Mouse (Mus musculus) kidney, adult 8-10 months (tissue): ENCODE data around the gene Coa3.

Source experiments
- DNase-seq, 2 experiments: peaks; one replicate each; pipeline ENCODE4 v3.0.0; 2022

Gene Coa3

DNA sequence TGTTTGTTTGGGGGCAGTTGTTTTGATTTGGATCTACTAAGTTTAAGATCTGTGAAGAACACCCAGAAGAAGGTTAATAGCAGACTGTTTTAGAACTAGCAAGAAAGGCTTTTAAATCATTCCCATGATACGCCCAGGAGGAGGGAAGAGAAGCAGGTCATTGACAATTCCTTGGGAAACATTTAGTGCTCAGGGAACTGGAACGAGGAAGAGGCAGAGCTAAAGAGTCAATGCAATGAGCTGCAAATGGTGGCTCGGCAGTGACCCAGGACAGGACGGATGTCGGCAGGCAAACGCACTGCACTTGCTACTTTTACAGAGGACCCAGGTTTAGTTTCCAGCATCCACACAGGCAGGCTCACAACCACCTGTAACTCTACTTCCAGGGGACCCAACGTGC lies 1.9 kb upstream of the Coa3 start:
- DNase-seq = no peak

GRCm38 (mm10) chr11:101279193-101279569 lies 267 bp upstream of the Coa3 start:
- no peak for DNase-seq

DNA sequence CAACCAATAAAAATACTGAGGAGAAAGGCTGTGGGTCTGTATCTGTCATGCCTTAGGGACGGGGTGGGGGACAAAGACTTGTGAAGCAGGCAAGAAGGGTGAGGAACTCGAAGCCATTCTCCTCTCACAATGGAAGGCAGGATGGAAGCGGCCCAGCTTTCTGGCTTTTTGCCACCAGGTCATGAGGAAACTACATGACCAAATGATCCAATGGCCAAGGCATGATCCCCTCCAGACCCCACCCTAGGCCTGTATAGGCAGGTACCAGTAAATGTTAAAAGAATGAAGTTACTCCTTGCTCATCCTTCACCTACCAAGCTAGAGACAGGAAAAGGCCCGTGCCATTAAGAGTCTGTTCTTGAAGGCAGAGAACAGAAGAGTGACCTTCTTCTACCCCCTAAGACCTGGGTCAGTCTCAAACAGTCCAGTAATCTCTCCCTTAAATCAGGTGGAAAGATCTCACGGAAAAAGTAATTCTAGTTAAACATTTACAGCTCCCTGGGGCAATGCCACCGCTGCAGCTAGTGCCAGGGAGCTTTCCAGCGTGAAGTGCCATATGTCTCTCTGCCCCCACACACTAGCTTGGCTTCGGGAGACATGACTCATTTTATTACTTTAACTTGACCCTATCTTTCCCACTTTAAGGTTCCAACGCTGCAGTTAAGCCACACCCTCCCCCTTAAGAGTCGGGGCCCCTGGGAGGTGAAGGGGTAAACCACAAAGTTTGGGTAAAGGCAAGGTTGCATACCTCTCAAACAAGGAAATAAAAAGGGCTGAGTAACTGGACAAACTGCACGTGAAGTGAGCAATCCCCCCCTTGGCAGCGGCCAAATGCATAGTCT lies 1.3 kb downstream of the Coa3 start:
- DNase-seq = peak; percentile 88 to 94

DNA sequence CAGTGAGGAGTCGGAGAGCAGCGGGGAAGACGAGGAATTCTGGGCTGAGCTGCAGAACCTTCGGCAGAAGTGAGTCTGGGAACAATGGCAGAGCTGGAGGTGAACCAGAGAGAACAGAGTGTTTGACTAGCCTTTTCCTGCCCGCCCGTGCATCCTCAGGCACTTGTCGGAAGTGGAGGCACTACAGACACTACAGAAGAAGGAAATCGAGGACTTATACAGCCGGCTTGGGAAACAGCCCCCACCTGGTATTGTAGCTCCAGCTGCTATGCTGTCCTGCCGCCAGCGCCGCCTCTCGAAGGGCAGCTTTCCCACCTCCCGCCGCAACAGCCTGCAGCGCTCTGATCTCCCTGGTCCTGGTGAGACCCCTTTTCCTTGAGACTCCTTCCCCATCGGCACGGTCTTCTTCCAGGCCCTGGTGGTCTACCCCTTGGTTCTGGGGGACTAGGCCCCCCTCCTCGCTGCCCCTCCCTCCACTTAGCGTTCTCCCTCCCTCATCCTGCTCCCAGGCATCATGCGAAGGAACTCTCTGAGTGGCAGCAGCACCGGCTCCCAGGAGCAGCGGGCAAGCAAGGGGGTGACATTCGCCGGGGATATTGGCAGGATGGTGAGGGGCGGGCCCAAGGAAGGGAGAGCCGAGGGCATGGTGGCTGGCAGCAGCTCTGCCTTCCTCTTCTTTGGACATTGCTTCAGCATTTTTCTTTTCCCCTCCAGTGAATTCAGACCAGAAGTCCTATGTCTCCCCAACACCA lies 2.4 kb downstream of the Coa3 start:
- no peak for DNase-seq

DNA sequence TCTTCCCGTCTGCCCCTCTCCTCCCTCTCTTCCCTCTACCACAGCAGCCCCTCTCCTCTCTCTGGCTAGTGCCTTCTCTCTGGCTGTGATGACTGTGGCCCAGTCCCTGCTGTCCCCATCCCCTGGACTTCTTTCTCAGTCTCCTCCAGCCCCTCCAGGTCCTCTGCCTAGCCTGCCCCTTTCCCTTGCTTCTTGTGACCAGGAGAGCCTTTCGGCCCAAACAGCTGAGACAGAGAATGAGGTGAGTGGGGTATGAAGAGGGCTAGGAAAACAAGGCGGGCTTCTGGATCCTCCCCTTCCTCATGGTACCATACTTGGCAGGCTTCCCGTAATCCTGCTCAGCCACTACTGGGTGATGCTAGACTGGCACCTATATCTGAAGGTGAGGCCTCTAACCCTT lies 3.6 kb downstream of the Coa3 start:
- no peak for DNase-seq

DNA sequence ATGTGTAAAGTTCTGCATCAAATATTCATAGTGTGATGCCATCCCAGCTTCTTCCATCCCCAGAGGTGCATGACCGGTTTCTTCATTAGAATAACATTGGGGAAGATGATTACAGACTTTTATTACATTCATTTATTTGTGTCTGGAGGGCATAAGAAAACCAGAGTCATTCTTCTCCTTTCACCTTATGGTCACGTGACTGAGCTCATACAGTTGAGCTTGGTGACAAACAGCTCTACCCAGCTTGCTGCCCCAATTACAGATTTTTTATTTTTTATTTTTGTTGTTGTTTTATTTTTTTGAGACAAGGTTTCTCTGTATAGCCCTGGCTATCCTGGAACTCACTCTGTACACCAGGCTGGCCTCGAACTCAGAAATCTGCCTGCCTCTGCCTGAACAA lies 6.5 kb downstream of the Coa3 start:
- DNase-seq = no peak

DNA sequence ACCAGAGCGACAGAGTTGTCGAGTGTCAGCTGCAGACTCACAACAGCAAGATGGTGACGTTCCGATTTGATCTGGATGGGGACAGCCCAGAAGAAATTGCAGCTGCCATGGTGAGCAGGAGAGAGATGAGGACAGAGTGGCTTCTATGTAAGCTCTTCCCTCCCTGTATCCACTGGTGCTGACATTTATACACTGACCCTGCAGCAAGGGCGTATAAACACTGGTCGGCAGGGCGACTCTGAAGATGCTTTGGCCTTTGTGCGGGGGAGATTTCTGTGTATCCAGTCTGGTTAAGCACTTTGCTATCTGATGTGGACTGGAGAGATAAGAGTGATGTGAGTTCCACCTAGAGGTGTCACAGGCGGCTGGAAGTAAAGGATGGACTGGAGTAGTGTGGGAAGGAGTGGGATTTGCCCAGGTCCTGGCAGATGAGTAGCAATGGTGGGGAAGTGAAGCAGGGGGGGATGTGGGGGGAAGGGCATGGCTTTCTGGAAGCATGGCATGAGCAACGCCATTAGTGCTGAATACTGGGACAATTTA lies 9.3 kb downstream of the Coa3 start:
- DNase-seq = no peak

GRCm38 (mm10) chr11:101265906-101266305 lies 13.0 kb downstream of the Coa3 start:
- DNase-seq = no peak

DNA sequence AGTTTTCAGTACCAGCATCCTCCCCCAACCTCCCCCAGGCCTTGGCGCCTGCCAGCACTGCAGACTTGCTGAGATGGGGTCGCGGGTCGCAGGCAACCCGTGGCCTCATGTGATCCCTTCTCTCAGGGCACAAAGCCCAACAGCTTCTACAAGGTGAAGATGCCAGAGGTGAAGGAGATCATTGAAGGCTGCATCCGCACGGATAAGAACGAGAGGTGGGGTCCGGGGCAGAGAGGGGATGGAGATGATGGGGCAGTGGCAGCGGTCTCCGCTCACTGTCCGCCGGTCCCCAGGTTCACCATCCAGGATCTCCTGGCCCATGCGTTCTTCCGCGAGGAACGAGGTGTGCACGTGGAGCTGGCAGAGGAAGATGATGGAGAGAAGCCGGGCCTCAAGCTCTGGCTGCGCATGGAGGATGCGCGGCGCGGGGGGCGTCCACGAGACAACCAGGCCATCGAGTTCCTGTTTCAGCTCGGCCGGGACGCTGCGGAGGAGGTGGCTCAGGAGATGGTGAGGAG lies 13.9 kb downstream of the Coa3 start:
- DNase-seq = no peak

- DNase-seq = no peak
Measured at GRCm38 (mm10) chr11:101263989-101264280, 15.0 kb downstream of the Coa3 start.

- no peak for DNase-seq
Measured at GRCm38 (mm10) chr11:101263138-101263988, 15.6 kb downstream of the Coa3 start.

GRCm38 (mm10) chr11:101262272-101262967 lies 16.5 kb downstream of the Coa3 start:
- DNase-seq = no peak

- DNase-seq = no peak
Measured at GRCm38 (mm10) chr11:101260826-101261380, 18.0 kb downstream of the Coa3 start.

GRCm38 (mm10) chr11:101259948-101260825 lies 18.7 kb downstream of the Coa3 start, which contains the start of gene Wnk4:
TSS of gene Wnk4 (plus strand) at chr11:101260567.
- DNase-seq = peak; percentile 89 to 93

- peak; percentile 64 to 69 for DNase-seq
Measured at GRCm38 (mm10) chr11:101259261-101259712, 19.6 kb downstream of the Coa3 start.

- no peak for DNase-seq
Measured at GRCm38 (mm10) chr11:101255826-101256775, 22.8 kb downstream of the Coa3 start.

- DNase-seq = peak; percentile 76 to 87
Measured at GRCm38 (mm10) chr11:101253613-101254389, 25.1 kb downstream of the Coa3 start, which contains the start of gene Vps25. TSS of gene Vps25 (plus strand) at chr11:101253707.

DNA sequence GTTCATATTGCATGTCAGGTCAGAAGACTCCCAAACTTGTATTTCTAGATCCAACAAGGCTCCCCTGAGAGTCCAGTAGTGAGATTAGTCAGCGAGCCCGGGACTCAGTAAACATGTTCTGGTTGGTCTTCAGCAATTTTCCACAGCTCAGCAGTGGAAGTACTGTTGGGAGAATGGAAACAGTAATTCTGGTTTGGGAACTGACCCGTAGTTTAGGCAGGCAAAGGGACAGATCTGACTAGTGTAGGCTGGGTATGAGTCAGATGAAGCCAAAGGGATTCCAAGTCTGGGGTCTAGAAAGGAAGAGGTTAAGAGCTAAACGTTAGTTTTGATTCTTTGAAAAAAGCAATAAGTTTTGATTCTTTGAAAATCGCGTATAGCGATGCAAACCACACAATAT lies 26.0 kb downstream of the Coa3 start:
- no peak for DNase-seq

DNA sequence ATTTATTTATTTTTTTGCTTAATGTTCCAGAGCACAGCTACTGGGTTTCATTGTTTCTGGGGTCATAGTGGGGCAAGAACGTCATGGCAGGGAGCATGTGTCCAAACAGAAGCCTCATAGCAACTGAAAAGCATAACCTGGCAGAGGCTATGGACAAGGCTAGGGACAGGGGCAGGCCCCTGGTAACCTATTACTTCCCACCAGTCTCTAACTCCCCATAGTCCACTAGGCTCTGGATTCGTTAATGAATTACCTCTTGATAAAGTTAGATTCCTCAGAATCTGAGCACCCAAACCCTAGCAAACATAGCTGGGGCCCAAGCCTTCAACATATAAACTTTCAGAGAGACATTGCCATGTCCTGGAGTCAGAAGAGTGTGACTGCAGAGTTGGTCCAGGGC lies 27.9 kb downstream of the Coa3 start:
- peak in 1 of 2 experiments; percentile 60 for DNase-seq
